Mouse (Mus musculus): Measurements from ENCODE around the gene Ephb2. TPM values are rescaled to one million over a fixed set of nuclear protein-coding genes. Genes with fewer than 3 reads are reported as not detected.

Gene Ephb2
- total and polyA plus RNA-seq, 2 experiments from 2014 or later, result 15.6 to 202 TPM

GRCm38 (mm10) chr4:136610387-136610856 lies 225.4 kb downstream of the Ephb2 start, which contains the start of gene Tex46:
TSS of gene Tex46 (plus strand) at chr4:136610437.
- Histone ChIP-seq H3K27me3 (ENCODE audit: insufficient read depth, low read length) (no peaks in the 10 kb centered on the region), H3K4me3 (ENCODE audit: low read depth, low read length) (no peak within 1 kb of the TSS), H3K36me3 (ENCODE audit: insufficient read depth, low read length) (no peaks in the 10 kb centered on the region), H3K4me1 (ENCODE audit: insufficient read depth, low read length) (no peaks in the 10 kb centered on the region), H3K9me3 (ENCODE audit: low read length) (no peaks in the 10 kb centered on the region), H3K4me2 (ENCODE audit: low read depth, low read length, poor library complexity, severe bottlenecking) (no peak within 1 kb of the TSS), H3K27ac (ENCODE audit: low read depth, low read length) (no peak within 1 kb of the TSS), H3K9ac (replicated peaks; ENCODE audit: low read length, poor library complexity, severe bottlenecking) (no peak within 1 kb of the TSS)
- no peak for ATAC-seq (ENCODE audit: low FRiP score)
- no peak for DNase-seq (ENCODE audit: low spot score)
- no peak for TF ChIP-seq CTCF (IDR thresholded peaks at IDR 0.05)
- WGBS, result 55% methylated on average over 4 of the region's 4 CpGs

GRCm38 (mm10) chr4:136605756-136606485 lies 229.9 kb downstream of the Ephb2 start:
- ATAC-seq (ENCODE audit: low FRiP score), result no peak
- no peak for TF ChIP-seq CTCF (IDR thresholded peaks at IDR 0.05)

GRCm38 (mm10) chr4:136602568-136602967 lies 233.2 kb downstream of the Ephb2 start, which contains the start of gene Kdm1a:
TSS of gene Kdm1a (minus strand) at chr4:136602723.
- H3K4me1 ChIP-seq (ENCODE audit: insufficient read depth, low read length), result peaks cover 4% of the 10 kb centered on the region; the same call in 1 of the 2 replicates
- H3K36me3 ChIP-seq (ENCODE audit: insufficient read depth, low read length), result no peaks in the 10 kb centered on the region
- 0% methylated on average over 33 of the region's 45 CpGs for WGBS
- H3K4me2 ChIP-seq (ENCODE audit: low read depth, low read length, poor library complexity, severe bottlenecking), result peak within 1 kb of the TSS; percentile 63
- H3K9ac ChIP-seq (replicated peaks; ENCODE audit: low read length, poor library complexity, severe bottlenecking), result peak within 1 kb of the TSS; percentile 99
- peak; percentile 93 for ATAC-seq (ENCODE audit: low FRiP score)
- peak within 1 kb of the TSS; percentile 95 for H3K27ac ChIP-seq (ENCODE audit: low read depth, low read length)
- peak within 1 kb of the TSS; percentile 98 for H3K4me3 ChIP-seq (ENCODE audit: low read depth, low read length)
- H3K27me3 ChIP-seq (ENCODE audit: insufficient read depth, low read length), result no peaks in the 10 kb centered on the region
- no peaks in the 10 kb centered on the region for H3K9me3 ChIP-seq (ENCODE audit: low read length)
- DNase-seq (ENCODE audit: low spot score), result peak; percentile 96
- TF ChIP-seq CTCF (IDR thresholded peaks at IDR 0.05), result peak; percentile 96

More at GRCm38 (mm10) chr4:136605756-136606485, 229.9 kb downstream of the Ephb2 start:
- no peak for DNase-seq (ENCODE audit: low spot score)
- WGBS, result 95% methylated on average over 19 of the region's 19 CpGs
- Histone ChIP-seq H3K4me1 (ENCODE audit: insufficient read depth, low read length) (no peaks in the 10 kb centered on the region), H3K9me3 (ENCODE audit: low read length) (no peaks in the 10 kb centered on the region), H3K4me3 (ENCODE audit: low read depth, low read length) (no peak overlapping the region), H3K9ac (replicated peaks; ENCODE audit: low read length, poor library complexity, severe bottlenecking) (no peak overlapping the region), H3K27me3 (ENCODE audit: insufficient read depth, low read length) (no peaks in the 10 kb centered on the region), H3K27ac (ENCODE audit: low read depth, low read length) (no peak overlapping the region), H3K4me2 (ENCODE audit: low read depth, low read length, poor library complexity, severe bottlenecking) (no peak overlapping the region), H3K36me3 (ENCODE audit: insufficient read depth, low read length) (no peaks in the 10 kb centered on the region)

GRCm38 (mm10) chr4:136602018-136602554 lies 233.7 kb downstream of the Ephb2 start:
- WGBS, result under 1% methylated on average over 55 of the region's 68 CpGs
- no peaks in the 10 kb centered on the region for H3K36me3 ChIP-seq (ENCODE audit: insufficient read depth, low read length)
- H3K9me3 ChIP-seq (ENCODE audit: low read length), result no peaks in the 10 kb centered on the region
- H3K27ac ChIP-seq (ENCODE audit: low read depth, low read length), result peak overlapping the region; percentile 95
- DNase-seq (ENCODE audit: low spot score), result peak; percentile 29
- TF ChIP-seq CTCF (IDR thresholded peaks at IDR 0.05), result no peak
- no peaks in the 10 kb centered on the region for H3K27me3 ChIP-seq (ENCODE audit: insufficient read depth, low read length)
- H3K4me1 ChIP-seq (ENCODE audit: insufficient read depth, low read length), result peaks cover 4% of the 10 kb centered on the region; the same call in 1 of the 2 replicates
- peak overlapping the region; percentile 98 for H3K4me3 ChIP-seq (ENCODE audit: low read depth, low read length)
- peak overlapping the region; percentile 63 for H3K4me2 ChIP-seq (ENCODE audit: low read depth, low read length, poor library complexity, severe bottlenecking)
- peak overlapping the region; percentile 99 for H3K9ac ChIP-seq (replicated peaks; ENCODE audit: low read length, poor library complexity, severe bottlenecking)
- peak; percentile 59 for ATAC-seq (ENCODE audit: low FRiP score)

GRCm38 (mm10) chr4:136601476-136601875 lies 234.3 kb downstream of the Ephb2 start:
- no peak for TF ChIP-seq CTCF (IDR thresholded peaks at IDR 0.05)
- whole genome bisulfite sequencing, result under 1% methylated on average over 13 of the region's 13 CpGs
- H3K4me1 ChIP-seq (ENCODE audit: insufficient read depth, low read length), result peaks cover 4% of the 10 kb centered on the region; the same call in 1 of the 2 replicates
- H3K27me3 ChIP-seq (ENCODE audit: insufficient read depth, low read length), result no peaks in the 10 kb centered on the region
- peak overlapping the region; percentile 95 for H3K27ac ChIP-seq (ENCODE audit: low read depth, low read length)
- H3K9me3 ChIP-seq (ENCODE audit: low read length), result no peaks in the 10 kb centered on the region
- peak overlapping the region; percentile 99 for H3K9ac ChIP-seq (replicated peaks; ENCODE audit: low read length, poor library complexity, severe bottlenecking)
- peak overlapping the region; percentile 98 for H3K4me3 ChIP-seq (ENCODE audit: low read depth, low read length)
- DNase-seq (ENCODE audit: low spot score), result peak; percentile 65
- H3K4me2 ChIP-seq (ENCODE audit: low read depth, low read length, poor library complexity, severe bottlenecking), result peak overlapping the region; percentile 63
- no peaks in the 10 kb centered on the region for H3K36me3 ChIP-seq (ENCODE audit: insufficient read depth, low read length)
- no peak for ATAC-seq (ENCODE audit: low FRiP score)

- H3K36me3 ChIP-seq (ENCODE audit: insufficient read depth, low read length), result no peaks in the 10 kb centered on the region
- H3K9me3 ChIP-seq (ENCODE audit: low read length), result no peaks in the 10 kb centered on the region
- DNase-seq (ENCODE audit: low spot score) (no peak), ATAC-seq (ENCODE audit: low FRiP score) (no peak)
- H3K9ac ChIP-seq (replicated peaks; ENCODE audit: low read length, poor library complexity, severe bottlenecking), result no peak overlapping the region
- no peak overlapping the region for H3K27ac ChIP-seq (ENCODE audit: low read depth, low read length)
- 86% methylated on average over 2 of the region's 2 CpGs for WGBS
- no peaks in the 10 kb centered on the region for H3K27me3 ChIP-seq (ENCODE audit: insufficient read depth, low read length)
- TF ChIP-seq CTCF (IDR thresholded peaks at IDR 0.05), result no peak
- H3K4me1 ChIP-seq (ENCODE audit: insufficient read depth, low read length), result peaks cover 4% of the 10 kb centered on the region; the same call in 1 of the 2 replicates
- H3K4me2 ChIP-seq (ENCODE audit: low read depth, low read length, poor library complexity, severe bottlenecking), result peak overlapping the region; percentile 63
- H3K4me3 ChIP-seq (ENCODE audit: low read depth, low read length), result peak overlapping the region; percentile 98
Measured at GRCm38 (mm10) chr4:136600536-136600935, 235.3 kb downstream of the Ephb2 start.

All from midbrain, postnatal 0 days (tissue).